Mouse (Mus musculus) bone marrow, adult 2 months (tissue): ENCODE measurements around the gene Gm44973.

Source experiments
- CTCF ChIP-seq: fragments of 200-500 bp; IDR thresholded peaks from 2 replicates; pipeline ENCODE4 v1.5.1; 2011; ENCODE audit warnings: low read length, control low read depth; ENCODE audit not compliant: control insufficient read depth, insufficient read depth
- POLR2A ChIP-seq: fragments of 200-500 bp; IDR thresholded peaks from 2 replicates; pipeline ENCODE4 v1.6.1; 2011; ENCODE audit warnings: low read depth, mild to moderate bottlenecking, control low read depth, low read length, borderline replicate concordance; ENCODE audit not compliant: control insufficient read depth

DNA sequence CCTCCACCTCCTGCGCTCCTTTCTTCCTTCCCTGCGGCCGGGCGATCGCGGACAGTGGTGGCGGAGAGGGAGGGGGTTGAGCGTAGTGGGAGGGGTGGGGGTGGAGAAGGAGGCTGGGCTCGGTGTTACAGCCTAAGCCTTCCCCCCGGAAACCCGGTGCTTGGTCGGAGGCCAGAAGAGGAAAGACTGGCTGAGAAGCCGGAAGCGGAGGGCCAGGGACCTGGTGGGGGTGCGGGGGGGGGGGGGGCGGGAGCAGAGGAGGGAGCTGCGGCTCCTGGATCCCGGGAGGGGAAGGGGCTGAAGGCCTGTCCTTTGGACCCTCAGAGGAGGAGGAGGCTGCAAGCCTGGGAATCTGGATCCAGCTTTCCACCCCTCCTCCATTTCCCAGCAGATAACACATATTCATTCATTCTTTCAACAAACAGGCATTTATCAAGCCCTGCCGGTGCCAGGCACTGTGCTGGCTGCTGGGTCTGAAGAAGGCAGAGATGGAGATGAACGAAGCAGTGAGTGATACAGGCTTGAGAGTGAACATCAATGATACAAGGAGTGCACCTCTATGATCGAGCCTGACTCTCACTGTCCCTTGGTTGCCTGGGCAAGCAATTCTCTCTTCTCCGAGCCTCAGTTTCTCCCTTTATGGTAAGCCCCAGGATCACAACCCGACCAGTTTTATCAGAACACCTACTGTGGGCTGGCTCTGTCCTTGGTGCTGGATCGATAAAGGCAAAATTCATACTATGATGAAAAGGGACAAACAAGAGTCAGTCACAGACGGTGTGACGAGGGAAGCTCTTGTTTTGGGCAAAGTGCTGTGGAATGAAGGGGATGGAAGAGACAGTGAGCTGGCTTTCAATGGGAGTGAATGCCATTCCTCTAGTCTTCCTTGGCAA lies 19.0 kb upstream of the Gm44973 start, which contains the start of gene Zfp579:
- TF ChIP-seq CTCF (no peak), POLR2A (no peak; the same call in 1 of the 2 replicates)
